Mouse (Mus musculus): Measurements from ENCODE around the gene Prss40.

GRCm38 (mm10) chr1:34505970-34506551 is 54.7 kb downstream of the Prss40 start:
- TF ChIP-seq EP300 (IDR thresholded peaks at IDR 0.05): no peak
- no peak for TF ChIP-seq CTCF (IDR thresholded peaks at IDR 0.05)

Data from lung, postnatal 0 days (tissue).